Mouse (Mus musculus) liver, adult 2 months (tissue): ENCODE results near the gene Zap70.

Experiments used
- CTCF ChIP-seq: fragments of 200-500 bp; IDR thresholded peaks from 2 replicates; pipeline ENCODE4 v1.5.1; 2011; ENCODE audit warnings: low read depth, low read length, control low read depth
- POLR2A ChIP-seq: fragments of 200-500 bp; IDR thresholded peaks from 2 replicates; pipeline ENCODE4 v1.6.1; 2011; ENCODE audit warnings: low read length, control low read depth; ENCODE audit not compliant: insufficient read depth; ENCODE audit errors: extremely low read depth

GRCm38 (mm10) chr1:36737300-36737699 is 24.3 kb upstream of the Zap70 start:
- TF ChIP-seq CTCF (peak; percentile 59), POLR2A (no peak)
